Mouse (Mus musculus) lung, adult 18-20 months (tissue): ENCODE measurements around the gene Cdyl2.

Source experiments
- DNase-seq, 2 experiments: peaks; one replicate each; pipeline ENCODE4 v3.0.0; 2022; ENCODE audit warnings: mixed read lengths in 2 of 2

The Cdyl2 gene

DNA sequence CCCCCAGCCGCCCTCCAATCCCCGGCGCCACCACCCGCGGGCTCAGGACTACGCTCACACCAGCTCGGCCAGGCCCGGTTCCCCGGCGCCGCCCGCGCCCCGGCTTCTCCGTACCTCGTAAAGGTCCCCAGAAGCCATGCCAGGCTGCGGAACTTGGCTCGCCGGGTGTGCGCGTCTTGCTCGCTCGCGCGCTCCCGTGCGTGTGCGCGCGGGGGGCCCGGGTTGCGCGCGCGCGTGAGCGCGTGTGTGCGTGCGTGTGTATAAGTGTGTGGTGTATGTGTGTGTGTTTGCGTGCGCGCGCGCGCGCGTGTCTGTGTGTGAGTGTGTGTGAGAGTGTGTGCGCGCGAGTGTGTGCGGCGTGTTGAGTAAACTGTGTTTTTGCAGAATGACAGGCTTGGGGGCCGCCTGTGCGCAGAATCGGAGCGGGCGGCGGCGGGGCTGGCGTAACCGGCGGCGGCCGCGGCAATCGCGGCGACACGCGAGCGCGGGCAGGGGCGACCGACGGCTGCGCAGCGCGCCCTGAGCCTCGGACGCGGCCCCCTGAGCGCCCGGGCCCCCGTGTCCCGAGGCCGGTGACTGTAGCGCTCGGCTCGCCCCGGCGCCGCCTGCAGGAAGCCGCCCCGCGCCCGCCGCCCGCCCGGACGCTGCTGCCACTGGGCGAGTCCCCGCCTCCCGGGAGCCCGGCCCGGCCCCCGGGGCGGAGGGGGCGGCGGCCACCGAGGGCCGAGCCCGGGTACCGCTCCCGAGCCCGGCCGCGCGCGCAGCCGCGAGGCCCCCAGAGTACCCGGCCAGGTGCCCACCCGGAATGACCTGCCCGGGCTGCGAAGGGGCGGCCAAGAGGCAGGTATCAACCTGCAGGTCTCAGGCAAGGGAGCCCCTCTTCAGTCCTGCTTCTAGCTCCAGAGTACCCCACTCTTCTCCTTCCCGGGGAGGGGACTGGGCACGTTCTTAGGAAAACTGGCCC lies at the start of gene Cdyl2:
Cdyl2 (minus strand) TSS at position 308 of the 964 bp plus-strand sequence.
- peak; percentile 74 to 79 for DNase-seq

- DNase-seq: no peak
Observed at GRCm38 (mm10) chr8:116780594-116780993, 47.8 kb upstream of the Cdyl2 start.

GRCm38 (mm10) chr8:116774220-116774619 lies 41.4 kb upstream of the Cdyl2 start:
- no peak for DNase-seq

DNA sequence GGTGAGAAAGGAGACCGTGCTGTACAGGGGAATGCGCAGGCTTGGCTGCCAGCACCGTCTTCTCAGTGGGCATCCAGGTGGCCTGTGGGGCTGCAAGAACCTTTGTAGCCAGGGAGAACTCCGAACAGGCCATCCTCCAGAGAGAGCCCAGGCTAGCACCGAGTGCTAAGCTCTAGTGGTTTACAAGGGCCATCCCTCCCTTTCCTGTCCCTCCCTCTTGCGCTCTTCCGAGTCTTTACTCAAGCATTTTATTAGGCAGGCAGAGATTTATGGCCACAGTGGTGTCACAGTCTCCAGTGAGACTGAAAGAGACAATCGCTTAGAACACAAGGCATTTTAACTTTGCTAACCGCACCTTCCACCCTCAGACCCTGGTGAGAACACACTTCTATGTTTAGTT lies 39.9 kb upstream of the Cdyl2 start:
- DNase-seq: no peak

GRCm38 (mm10) chr8:116771797-116772343 lies 39.1 kb upstream of the Cdyl2 start:
- no peak for DNase-seq

DNA sequence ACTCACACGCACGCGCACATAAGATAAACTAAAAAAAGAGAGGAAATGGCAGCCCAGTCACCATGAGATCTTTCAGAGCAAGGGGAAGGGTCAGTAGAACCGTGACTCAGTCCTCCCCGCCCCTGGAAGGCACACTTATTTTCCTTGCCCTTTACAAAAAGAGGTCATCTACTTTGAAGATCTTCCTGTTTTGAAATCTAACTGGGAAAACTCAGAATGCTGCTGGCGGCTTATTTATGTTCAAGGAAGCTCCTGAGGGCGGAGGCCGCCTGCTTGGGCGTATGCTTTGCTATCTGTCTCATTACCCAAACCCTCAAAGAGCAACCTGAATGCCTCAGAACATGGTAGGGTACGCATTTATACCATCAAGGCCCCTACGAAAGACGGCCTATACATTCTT lies 38.0 kb upstream of the Cdyl2 start:
- no peak for DNase-seq

DNA sequence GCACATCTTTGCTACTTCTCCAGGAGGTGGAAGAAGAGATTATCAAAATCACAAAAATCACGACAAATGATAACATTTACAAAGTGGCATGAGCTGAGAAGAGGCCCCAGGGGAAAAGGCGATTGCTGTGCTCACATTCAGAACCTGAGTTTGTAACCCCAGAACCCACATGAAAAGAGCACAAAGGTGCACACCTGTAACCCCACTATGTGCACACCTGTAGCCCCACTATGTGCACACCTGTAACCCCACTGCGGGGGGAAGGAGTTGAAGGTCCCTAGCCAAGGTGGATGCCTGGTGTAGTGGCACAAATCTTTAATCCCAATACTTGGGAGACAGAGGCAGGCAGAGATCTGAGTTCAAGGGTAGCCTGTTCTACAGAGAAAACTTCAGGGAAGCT lies 23.4 kb upstream of the Cdyl2 start:
- DNase-seq: no peak

DNA sequence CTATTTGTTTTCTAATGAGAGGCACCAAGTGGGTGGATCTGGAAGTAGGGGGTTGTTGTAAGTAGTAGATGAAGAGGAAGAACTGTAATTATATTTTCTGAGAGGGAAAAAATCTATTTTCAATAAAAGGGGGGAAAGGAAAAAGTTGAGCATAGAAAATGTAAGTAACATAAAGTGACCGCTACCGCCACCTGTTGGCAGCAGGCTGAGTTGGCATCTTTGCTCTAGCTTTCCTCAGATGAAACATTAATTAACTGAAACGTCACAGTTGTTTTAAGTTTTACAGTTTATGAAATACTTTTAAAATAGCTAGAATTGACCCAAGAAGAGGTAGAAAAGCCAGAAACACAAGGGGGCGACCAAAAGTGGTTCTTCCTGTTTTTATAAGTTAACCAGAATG lies 22.8 kb upstream of the Cdyl2 start:
- peak; percentile 9 to 16 for DNase-seq

- DNase-seq: no peak
Observed at GRCm38 (mm10) chr8:116740726-116741125, 7.9 kb upstream of the Cdyl2 start.

DNA sequence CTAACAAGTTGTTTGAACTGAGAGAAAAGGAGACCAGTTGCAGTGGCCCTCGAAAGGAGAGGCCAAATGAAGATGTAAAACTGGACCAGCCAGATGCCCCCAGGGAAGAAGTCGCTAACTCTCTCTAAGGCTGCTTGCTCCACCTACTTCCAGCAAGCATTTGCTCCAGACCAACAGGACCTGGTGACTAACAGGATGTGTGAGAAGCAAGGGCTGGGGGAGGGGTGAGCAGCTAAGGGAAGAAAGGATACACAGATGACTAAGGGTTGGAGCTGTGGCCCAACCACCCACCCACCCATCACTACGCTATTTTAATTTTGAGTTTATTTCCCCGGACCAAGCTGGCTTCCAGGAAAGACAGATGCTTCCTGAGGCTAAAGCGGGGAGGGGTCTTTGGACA lies 2.5 kb upstream of the Cdyl2 start:
- no peak for DNase-seq

- no peak for DNase-seq
Observed at GRCm38 (mm10) chr8:116734176-116734575, 1.4 kb upstream of the Cdyl2 start.

DNA sequence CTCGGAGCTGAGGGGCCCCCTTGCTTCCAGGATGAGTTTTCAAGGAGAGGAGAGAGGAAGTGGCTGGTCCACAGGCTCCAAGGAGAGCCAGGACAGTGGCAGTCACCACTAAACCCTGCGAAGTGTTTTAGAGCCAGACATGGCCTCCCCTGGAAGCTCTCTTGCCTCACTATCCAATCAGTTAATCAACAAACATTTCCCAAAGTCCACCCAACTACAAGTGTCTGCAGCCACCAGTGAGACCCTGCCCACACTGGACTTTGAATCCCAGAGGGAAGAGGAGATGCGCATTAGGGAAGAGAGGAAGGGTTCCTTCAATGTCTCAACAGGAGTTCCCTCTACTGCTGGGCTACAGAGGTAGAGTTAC lies 840 bp upstream of the Cdyl2 start:
- DNase-seq: no peak

- DNase-seq: peak; percentile 71 to 72
Observed at GRCm38 (mm10) chr8:116731976-116732683, 661 bp downstream of the Cdyl2 start.

GRCm38 (mm10) chr8:116721451-116721850 lies 11.3 kb downstream of the Cdyl2 start:
- DNase-seq: no peak

- no peak for DNase-seq
Observed at GRCm38 (mm10) chr8:116707496-116707895, 25.3 kb downstream of the Cdyl2 start.

DNA sequence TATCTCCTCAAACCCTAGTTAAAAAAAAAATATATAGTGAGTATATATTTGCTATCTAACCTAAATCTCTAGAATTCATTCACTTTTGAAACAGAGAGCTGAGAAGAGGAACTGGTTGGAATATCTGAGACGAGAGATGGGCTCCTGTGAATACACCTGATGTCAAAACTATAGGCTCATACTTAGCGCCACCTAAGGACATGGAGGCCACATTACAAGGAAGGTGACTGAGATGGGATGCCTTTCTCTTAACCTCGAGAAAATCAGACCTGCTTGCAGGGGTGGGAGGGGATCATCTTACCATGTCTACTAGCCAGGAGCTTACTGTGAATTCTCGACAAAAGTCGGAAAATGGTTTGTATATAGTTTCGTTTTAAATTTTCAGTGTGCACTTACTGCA lies 30.3 kb downstream of the Cdyl2 start:
- DNase-seq: no peak

DNA sequence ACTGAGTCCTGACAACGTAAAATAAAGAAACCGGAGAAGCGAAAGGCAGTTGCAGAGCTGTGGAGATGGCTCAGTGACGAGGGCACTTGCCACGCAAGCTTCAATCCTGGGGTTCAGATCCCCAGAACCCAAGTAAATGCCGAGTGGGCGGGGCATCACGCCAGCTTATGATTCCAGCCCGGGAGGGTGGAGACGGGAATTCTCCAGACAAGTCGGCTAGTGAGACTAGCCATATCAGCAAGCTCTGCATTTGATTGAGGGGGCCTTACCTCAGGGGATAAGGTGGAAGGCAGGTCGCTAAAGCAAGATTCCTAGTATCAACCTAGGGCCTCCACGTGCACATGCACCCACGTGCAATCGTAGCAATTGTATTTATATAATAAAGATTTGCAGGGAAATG lies 39.9 kb downstream of the Cdyl2 start:
- no peak for DNase-seq

DNA sequence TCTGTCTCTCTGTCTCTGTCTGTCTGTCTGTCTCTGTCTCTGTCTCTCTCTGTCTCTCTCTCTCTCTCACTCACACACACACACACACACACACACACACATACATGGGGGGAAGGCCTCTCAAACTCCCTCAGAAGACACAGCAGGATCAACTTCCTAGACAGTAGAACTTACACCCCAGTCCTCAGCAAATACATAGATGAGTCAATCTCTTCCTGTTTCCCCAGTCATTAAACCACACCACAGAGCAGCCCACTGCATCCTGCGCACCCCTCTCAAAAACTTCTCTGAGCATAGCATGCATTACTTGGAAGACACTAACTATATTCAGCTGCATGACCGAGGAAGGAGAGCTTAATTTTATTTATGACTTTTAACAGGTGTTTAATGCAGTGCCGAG lies 43.0 kb downstream of the Cdyl2 start:
- DNase-seq: no peak

DNA sequence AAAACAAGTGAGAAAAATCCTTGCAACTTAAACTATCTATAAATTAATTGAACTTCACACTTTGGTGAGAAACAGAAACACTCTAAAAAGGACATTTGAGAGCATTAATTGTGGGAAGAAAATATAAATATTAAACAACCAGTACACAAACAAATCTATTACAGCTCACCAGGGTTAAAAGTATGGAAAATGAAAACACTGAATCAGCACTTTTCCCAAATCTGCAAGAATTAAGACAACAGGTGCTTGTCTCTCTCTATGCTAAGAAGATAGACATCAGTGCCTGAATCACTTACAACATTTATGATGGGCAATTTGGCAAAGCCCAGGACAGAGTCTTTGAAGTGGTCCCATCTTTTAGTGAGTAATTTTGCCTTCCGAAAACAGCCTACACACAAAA lies 56.6 kb downstream of the Cdyl2 start:
- DNase-seq: no peak

- DNase-seq: no peak
Observed at GRCm38 (mm10) chr8:116673966-116674805, 58.6 kb downstream of the Cdyl2 start.

DNA sequence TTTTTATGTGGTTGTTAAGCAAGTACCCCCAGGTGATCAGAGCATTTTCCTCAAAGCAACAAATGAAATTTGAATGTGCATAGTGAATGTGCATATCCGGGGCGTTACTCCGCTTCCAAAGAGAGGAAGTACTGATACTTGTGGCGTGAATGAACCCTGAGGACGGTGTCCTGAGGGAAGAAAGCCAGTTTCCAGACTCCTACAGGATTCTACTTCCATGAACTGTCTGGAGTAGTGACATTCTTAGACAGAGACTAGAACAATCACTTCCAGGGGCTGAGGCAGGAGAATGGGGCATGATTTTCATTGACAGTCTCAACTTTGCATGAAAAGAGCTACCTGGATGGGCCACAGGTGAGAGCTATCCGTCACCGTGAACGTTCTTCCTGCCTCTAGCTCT lies 59.3 kb downstream of the Cdyl2 start:
- DNase-seq: no peak

DNA sequence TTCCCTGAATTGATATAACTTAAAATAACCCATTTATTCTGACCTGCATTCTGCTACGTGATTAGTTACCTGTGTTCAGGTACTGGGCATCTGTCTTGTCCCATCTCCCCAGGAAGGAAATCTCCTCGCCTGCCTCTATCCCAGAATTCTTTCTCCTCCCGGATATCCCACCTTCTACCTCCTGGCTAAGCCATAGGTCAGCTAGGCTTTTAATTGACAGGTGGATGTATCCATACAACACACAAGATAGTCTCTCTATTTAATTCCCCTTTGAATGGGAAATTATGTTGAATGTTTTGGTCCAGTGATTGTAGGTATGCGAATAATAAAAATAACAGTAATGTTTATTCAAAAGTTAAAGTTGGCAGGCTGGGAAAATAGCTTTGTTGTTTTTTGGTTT lies 59.7 kb downstream of the Cdyl2 start:
- DNase-seq: no peak

GRCm38 (mm10) chr8:116671543-116671942 lies 61.2 kb downstream of the Cdyl2 start:
- no peak for DNase-seq
